Mouse (Mus musculus) liver, embryonic 14.5 days (tissue): Measurements from ENCODE around the gene Eras. TPM values are rescaled to one million over a fixed set of nuclear protein-coding genes. Genes with fewer than 3 reads are reported as not detected.

Experiments used
- ATAC-seq: fragments of 200-750 bp; cut with Nextera tagmentation; 2 replicates; pipeline ENCODE4 v1.8.0; 2017; ENCODE audit warnings: moderate number of reproducible peaks, mild to moderate bottlenecking, moderate library complexity; ENCODE audit not compliant: insufficient read depth
- DNase-seq, 3 experiments: peaks; one replicate each; pipeline ENCODE4 v3.0.0-alpha.2; 2012 to 2013; ENCODE audit warnings: low read depth in 3 of 3, low spot score in 3 of 3
- H3K27ac ChIP-seq: fragments of 300-500 bp; sonication (generic); 2 replicates; pipeline ENCODE4 v1.5.1; 2014; ENCODE audit warnings: moderate library complexity, mild to moderate bottlenecking, control low read depth, inconsistent platforms
- H3K27me3 ChIP-seq: fragments of 300-500 bp; sonication (generic); 2 replicates; pipeline ENCODE4 v1.6.1; 2014; ENCODE audit warnings: mild to moderate bottlenecking, low read length, moderate library complexity; ENCODE audit not compliant: control insufficient read depth, insufficient read depth
- H3K36me3 ChIP-seq: fragments of 300-500 bp; sonication (generic); replicated peaks from 2 replicates; pipeline ENCODE4 v1.6.1; 2014; ENCODE audit warnings: low read depth; ENCODE audit not compliant: control insufficient read depth, insufficient read depth
- H3K4me1 ChIP-seq, 2 experiments: fragments of 200-500 bp in 1 of 2; fragments of 300-500 bp in 1 of 2; sonication (generic) in 1 of 2; replicated peaks; 2 replicates each; pipeline ENCODE4 v1.6.1; 2012 to 2014; ENCODE audit warnings: antibody characterized with exemption in 1 of 2, inconsistent platforms in 1 of 2, low read length in 1 of 2; ENCODE audit not compliant: control insufficient read depth in 2 of 2, insufficient read depth in 2 of 2
- H3K4me2 ChIP-seq: fragments of 300-500 bp; sonication (generic); 2 replicates; pipeline ENCODE4 v1.6.1; 2014; ENCODE audit warnings: low read depth, mild to moderate bottlenecking, control low read depth, moderate library complexity
- H3K4me3 ChIP-seq, 2 experiments: fragments of 200-500 bp in 1 of 2; fragments of 300-500 bp in 1 of 2; sonication (generic) in 1 of 2; 2 replicates each; pipeline ENCODE4 v1.5.1; 2012 to 2014; ENCODE audit warnings: low read depth in 2 of 2, low read length in 2 of 2, mild to moderate bottlenecking in 2 of 2, control low read depth in 1 of 2, inconsistent platforms in 1 of 2, moderate library complexity in 1 of 2; ENCODE audit not compliant: insufficient read depth in 1 of 2
- H3K9ac ChIP-seq: fragments of 300-500 bp; sonication (generic); replicated peaks from 2 replicates; pipeline ENCODE4 v1.6.1; 2014; ENCODE audit warnings: mild to moderate bottlenecking, control low read depth, moderate library complexity
- H3K9me3 ChIP-seq: fragments of 300-500 bp; sonication (generic); 2 replicates; pipeline ENCODE4 v1.6.1; 2016; ENCODE audit warnings: low read length, mixed read lengths; ENCODE audit not compliant: control insufficient read depth
- CTCF ChIP-seq: IDR thresholded peaks from 2 replicates; pipeline ENCODE4 v1.5.1; 2016; ENCODE audit warnings: antibody characterized with exemption, low read depth, control low read depth
- EP300 ChIP-seq: IDR thresholded peaks from 2 replicates; pipeline ENCODE4 v1.6.1; 2016; ENCODE audit warnings: antibody characterized with exemption, low read depth
- WGBS: fragments of 180-500 bp; shearing (Covaris S2); extraction: QIAGEN DNeasy Blood & Tissue Kit; methylation state at CpG from one replicate; pipeline ENCODE4 v1.1.7; 2014; ENCODE audit not compliant: insufficient replicate concordance; 5-methylcytosine and 5-hydroxymethylcytosine counted together
- polyA plus RNA-seq, 2 experiments: library from polyadenylated mRNA; depleted of rRNA in 1 of 2; stranded (reverse) in 1 of 2; unstranded in 1 of 2; fragments of >200 nt; fragmentation: Nextera tagmentation in 1 of 2; extraction: Ambion mirVana in 1 of 2; gene quantifications; 2 replicates each; pipeline versions ENCODE4 v1.2.1 to v1.2.3; 2012 to 2014

Gene Eras
- polyA plus RNA-seq, 2 experiments, result not detected

DNA sequence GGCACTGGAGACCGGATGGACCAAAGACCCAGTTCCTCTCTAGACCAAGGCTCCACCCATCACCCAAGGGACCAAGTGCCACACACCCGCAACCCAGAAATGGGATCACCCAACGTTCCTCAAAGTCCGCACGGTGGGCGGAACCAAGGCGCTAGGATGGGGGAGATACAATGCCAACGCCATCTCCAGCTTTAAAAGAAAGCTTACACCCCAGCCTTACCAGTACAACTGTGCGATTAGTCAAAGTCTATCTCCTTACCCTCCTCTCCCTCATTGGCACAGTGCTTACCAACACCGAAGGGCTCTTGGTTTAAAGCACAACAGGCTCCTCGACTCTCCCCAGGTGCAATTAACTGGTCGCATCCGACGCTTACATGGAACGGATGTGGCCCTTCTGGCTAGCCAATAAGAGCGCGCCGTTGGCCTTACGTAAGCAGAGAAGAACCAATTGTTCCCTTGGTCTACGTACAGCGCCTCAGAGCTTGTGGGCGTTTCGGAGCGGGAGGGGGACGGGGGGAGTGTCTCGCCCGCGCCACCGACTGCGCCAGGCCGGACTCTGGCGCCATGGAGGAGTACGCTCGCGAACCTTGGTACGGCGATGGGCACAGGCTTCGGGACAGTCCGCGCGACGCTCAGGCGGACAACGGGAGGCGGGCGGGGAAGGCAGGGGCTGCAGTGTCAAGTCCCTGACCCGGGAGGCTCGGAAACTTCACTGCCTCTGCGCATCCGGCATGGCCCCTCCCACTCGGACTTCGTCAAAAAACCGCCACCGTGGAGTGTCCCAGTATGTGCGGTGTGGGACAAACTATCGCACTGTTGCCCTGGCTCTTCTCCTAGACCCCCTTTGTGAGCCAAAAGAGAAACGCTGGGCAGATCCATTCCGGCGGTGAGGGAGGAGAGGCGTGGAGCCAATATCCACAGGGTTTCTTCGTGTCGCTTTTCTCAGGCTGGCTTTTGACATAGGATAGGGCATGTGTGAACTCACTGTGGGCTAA lies 29.2 kb downstream of the Eras start, which contains the start of the genes Pqbp1 and Timm17b:
Gene Pqbp1, minus strand, starts transcription at position 390 of the 995 bp plus-strand sequence.
Gene Timm17b, plus strand, starts transcription at position 478 of the 995 bp plus-strand sequence.
- WGBS, result 12% methylated on average over 62 of the region's 62 CpGs
- ATAC-seq, result peak; percentile 98
- peak within 1 kb of the TSS; percentile 72 for H3K4me2 ChIP-seq

GRCm38 (mm10) chrX:7898211-7898610 lies 30.2 kb downstream of the Eras start:
- DNase-seq (no peak), ATAC-seq (no peak)
- peaks cover 0 to 5% of the 10 kb centered on the region in 2 experiments; a peak in 1 of 4 replicates for H3K4me1 ChIP-seq
- H3K9me3 ChIP-seq, result no peaks in the 10 kb centered on the region
- H3K27ac ChIP-seq, result no peak overlapping the region
- H3K27me3 ChIP-seq, result no peaks in the 10 kb centered on the region
- peak overlapping the region; percentile 59 for H3K9ac ChIP-seq
- 0 out of 2 replicates have a peak, but pooled peaks cover 3% of the 10 kb centered on the region for H3K36me3 ChIP-seq
- WGBS, result 16% methylated on average over 13 of the region's 13 CpGs
- H3K4me2 ChIP-seq, result peak overlapping the region; percentile 72
- peak overlapping the region; percentile 56 to 78 for H3K4me3 ChIP-seq
- TF ChIP-seq EP300 (no peak), CTCF (no peak)

More for the DNA sequence above, 29.2 kb downstream of the Eras start, which contains the start of the genes Pqbp1 and Timm17b:
- Histone ChIP-seq H3K27ac (peak within 1 kb of the TSS; percentile 62), H3K9me3 (no peaks in the 10 kb centered on the region), H3K36me3 (0 out of 2 replicates have a peak, but pooled peaks cover 3% of the 10 kb centered on the region), H3K9ac (peak within 1 kb of the TSS; percentile 72), H3K4me1 (peaks cover 0 to 5% of the 10 kb centered on the region in 2 experiments; a peak in 1 of 4 replicates), H3K27me3 (no peaks in the 10 kb centered on the region), H3K4me3 (peak within 1 kb of the TSS; percentile 56 to 78)
- TF ChIP-seq EP300, result peak; percentile 27; the same call in 1 of the 2 replicates
- no peak for TF ChIP-seq CTCF
- DNase-seq, result peak; percentile 87 to 89 (median 88)

- H3K27me3 ChIP-seq, result no peaks in the 10 kb centered on the region
- WGBS, result 6% methylated on average over 49 of the region's 49 CpGs
- DNase-seq (peak; percentile 74 to 76 (median 75)), ATAC-seq (peak; percentile 93)
- peak within 1 kb of the TSS; percentile 56 to 98 for H3K4me3 ChIP-seq
- H3K36me3 ChIP-seq, result no peaks in the 10 kb centered on the region
- no peaks in the 10 kb centered on the region for H3K9me3 ChIP-seq
- peak within 1 kb of the TSS; percentile 57 for H3K9ac ChIP-seq
- no peak within 1 kb of the TSS for H3K27ac ChIP-seq
- TF ChIP-seq CTCF, result peak; percentile 44; the same call in 1 of the 2 replicates
- no peak for TF ChIP-seq EP300
- peak within 1 kb of the TSS; percentile 73 for H3K4me2 ChIP-seq
- peaks cover 0 to 8% of the 10 kb centered on the region in 2 experiments; a peak in 3 of 4 replicates for H3K4me1 ChIP-seq
Measured at GRCm38 (mm10) chrX:7883841-7884567, 44.4 kb downstream of the Eras start, which contains the start of gene Slc35a2. Gene Slc35a2 (plus strand): TSS chrX:7884028.

- Histone ChIP-seq H3K4me1 (peaks cover 0 to 13% of the 10 kb centered on the region in 2 experiments; a peak in 3 of 4 replicates), H3K4me3 (no peak overlapping the region), H3K9ac (no peak overlapping the region), H3K27me3 (no peaks in the 10 kb centered on the region), H3K9me3 (no peaks in the 10 kb centered on the region), H3K36me3 (no peaks in the 10 kb centered on the region; the same call in 1 of the 2 replicates), H3K4me2 (peak overlapping the region; percentile 74; the same call in 1 of the 2 replicates), H3K27ac (no peak overlapping the region)
- TF ChIP-seq CTCF (peak; percentile 69), EP300 (no peak)
- no peak for ATAC-seq
- peak; percentile 33 to 49 (median 39) for DNase-seq
- 8% methylated on average over 11 of the region's 11 CpGs for WGBS
Measured at GRCm38 (mm10) chrX:7879819-7880218, 48.6 kb downstream of the Eras start.
